Mouse (Mus musculus) midbrain, embryonic 10.5 days (tissue): ENCODE measurements around the gene Cflar. TPM values are rescaled to one million over a fixed set of nuclear protein-coding genes. Genes with fewer than 3 reads are reported as not detected.
"Not testable (repeated sequence)": the region's sequence is repeated elsewhere in the genome, so short reads cannot be mapped to it uniquely, and the experiment has no call there.

Source experiments
- DNase-seq: peaks from one replicate; pipeline ENCODE4 v3.0.0-alpha.2; 2017; ENCODE audit warnings: low spot score
- H3K27ac ChIP-seq: fragments of 300-500 bp; sonication (generic); replicated peaks from 2 replicates; pipeline ENCODE4 v1.5.1; 2016; ENCODE audit warnings: mild to moderate bottlenecking
- H3K27me3 ChIP-seq: fragments of 300-500 bp; sonication (generic); 2 replicates; pipeline ENCODE4 v1.6.1; 2016; ENCODE audit warnings: low read depth, mild to moderate bottlenecking; ENCODE audit not compliant: poor library complexity, severe bottlenecking
- H3K36me3 ChIP-seq: fragments of 300-500 bp; sonication (generic); 2 replicates; pipeline ENCODE4 v1.6.1; 2016; ENCODE audit warnings: mild to moderate bottlenecking, moderate library complexity
- H3K4me1 ChIP-seq: fragments of 300-500 bp; sonication (generic); 2 replicates; pipeline ENCODE4 v1.6.1; 2016
- H3K4me3 ChIP-seq: fragments of 300-500 bp; sonication (generic); 2 replicates; pipeline ENCODE4 v1.5.1; 2016; ENCODE audit warnings: mild to moderate bottlenecking, moderate library complexity
- H3K9me3 ChIP-seq: fragments of 300-500 bp; sonication (generic); replicated peaks from 2 replicates; pipeline ENCODE4 v1.6.1; 2016; ENCODE audit warnings: mild to moderate bottlenecking
- WGBS: fragments of 180-500 bp; shearing (Covaris S2); methylation state at CpG from one replicate; pipeline ENCODE4 v1.1.7; 2016; 5-methylcytosine and 5-hydroxymethylcytosine counted together
- polyA plus RNA-seq: library from polyadenylated mRNA; unstranded; fragments of >200 nt; fragmentation: Nextera tagmentation; extraction: Ambion mirVana; gene quantifications from 2 replicates; pipeline ENCODE4 v1.2.1, GENCODE M21; 2016

Gene Cflar
- polyA plus RNA-seq, 1 experiment from 2014 or later = 24.5 TPM

DNA sequence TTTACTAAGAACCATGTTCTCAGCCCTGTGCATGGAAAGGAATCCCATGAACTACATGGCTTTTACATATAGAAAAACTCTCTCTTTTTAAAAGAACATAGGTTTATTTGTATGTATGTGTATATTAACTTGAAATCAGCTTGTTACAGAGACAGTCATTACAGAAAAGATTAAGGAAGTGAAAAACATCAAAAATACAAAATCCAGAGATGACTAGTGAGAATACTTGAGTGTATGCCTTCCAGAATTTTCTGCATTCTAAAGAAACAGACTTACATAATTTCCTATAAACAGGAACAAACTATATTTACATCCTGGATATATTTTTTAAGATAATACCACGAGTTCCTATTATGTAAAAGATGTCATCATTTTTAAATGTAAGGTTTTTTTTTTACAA, 17.6 kb upstream of the Cflar start:
- Histone ChIP-seq H3K36me3 (no peaks in the 10 kb centered on the region), H3K9me3 (no peaks in the 10 kb centered on the region), H3K27me3 (no peaks in the 10 kb centered on the region), H3K27ac (no peak overlapping the region), H3K4me1 (no peaks in the 10 kb centered on the region), H3K4me3 (no peak overlapping the region)
- 77% methylated on average over 1 of the region's 1 CpGs for WGBS
- no peak for DNase-seq

DNA sequence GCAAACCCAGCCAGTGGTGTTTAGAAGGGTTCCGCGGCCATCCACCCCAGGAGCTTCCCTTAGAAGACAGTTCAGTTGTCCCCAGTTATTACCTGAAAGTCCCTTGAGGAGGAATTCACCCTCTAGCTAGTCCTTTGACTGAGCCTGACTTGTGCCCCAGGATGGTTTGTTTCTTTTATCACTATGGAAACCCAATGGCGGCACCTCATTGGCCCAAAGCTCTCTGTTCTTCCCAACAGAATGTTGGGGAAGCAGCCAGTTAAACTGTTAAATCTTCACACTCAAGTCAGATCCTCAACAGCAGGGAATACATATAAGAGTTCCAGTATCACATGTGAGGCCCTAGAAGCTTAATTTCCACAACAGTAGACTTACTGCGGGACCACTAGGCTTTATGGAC, 15.5 kb upstream of the Cflar start, which contains the start of gene Als2cr12:
Gene Als2cr12 (minus strand): TSS at position 180 of the 400 bp plus-strand sequence.
- WGBS = 83% methylated on average over 4 of the region's 4 CpGs
- DNase-seq = not testable (repeated sequence)

DNA sequence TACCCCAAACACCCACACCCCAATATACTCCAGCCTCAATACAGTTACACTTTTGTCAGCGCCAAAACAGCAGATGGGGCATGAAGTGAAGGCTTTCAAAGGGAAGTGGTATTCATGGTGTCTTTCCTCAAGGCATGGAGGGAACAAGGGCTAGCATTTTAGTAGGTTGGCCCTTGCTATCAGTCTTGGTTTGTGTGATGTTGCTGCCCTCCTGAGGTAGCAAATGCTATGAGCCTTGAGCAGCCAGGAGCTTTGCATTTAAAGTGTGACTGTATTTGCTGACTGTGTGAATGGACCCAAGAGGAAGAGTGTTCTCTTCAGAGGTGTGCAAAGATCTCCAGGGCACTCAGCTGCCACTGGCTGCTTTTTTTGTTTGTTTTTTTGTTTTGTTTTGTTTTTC, 13.7 kb upstream of the Cflar start:
- WGBS = 44% methylated on average over 1 of the region's 1 CpGs
- H3K4me1 ChIP-seq, DNase-seq: not testable (repeated sequence)

More for the DNA sequence above, 15.5 kb upstream of the Cflar start, which contains the start of gene Als2cr12:
- H3K4me1 ChIP-seq, H3K36me3 ChIP-seq, H3K9me3 ChIP-seq, H3K4me3 ChIP-seq, H3K27ac ChIP-seq, H3K27me3 ChIP-seq: not testable (repeated sequence)

DNA sequence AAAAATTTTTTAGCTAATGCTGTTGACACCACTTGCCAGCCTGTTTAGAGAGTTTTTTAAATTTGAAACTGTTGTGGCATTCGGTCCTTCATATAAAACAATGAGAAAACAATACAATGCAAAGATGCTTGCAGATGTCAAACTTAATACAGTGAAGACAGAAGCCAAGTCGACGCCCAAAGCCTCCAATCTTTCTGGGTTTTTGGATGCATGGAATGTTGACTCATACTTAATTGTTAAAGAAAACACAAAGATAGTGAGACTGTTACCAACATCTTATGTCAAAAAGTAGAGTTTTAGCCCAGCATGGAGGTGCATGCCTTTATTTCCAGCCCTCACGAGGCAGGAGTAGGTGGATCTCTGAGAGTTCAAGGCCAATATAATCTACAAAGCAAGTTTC, 12.5 kb upstream of the Cflar start:
- Histone ChIP-seq H3K4me3 (no peak overlapping the region), H3K4me1 (no peaks in the 10 kb centered on the region), H3K27ac (no peak overlapping the region), H3K27me3 (no peaks in the 10 kb centered on the region), H3K9me3 (no peaks in the 10 kb centered on the region), H3K36me3 (no peaks in the 10 kb centered on the region)
- no peak for DNase-seq
- WGBS = 88% methylated on average over 4 of the region's 4 CpGs

More for the DNA sequence above, 13.7 kb upstream of the Cflar start:
- H3K27me3 ChIP-seq, H3K27ac ChIP-seq, H3K4me3 ChIP-seq, H3K9me3 ChIP-seq, H3K36me3 ChIP-seq: not testable (repeated sequence)

DNA sequence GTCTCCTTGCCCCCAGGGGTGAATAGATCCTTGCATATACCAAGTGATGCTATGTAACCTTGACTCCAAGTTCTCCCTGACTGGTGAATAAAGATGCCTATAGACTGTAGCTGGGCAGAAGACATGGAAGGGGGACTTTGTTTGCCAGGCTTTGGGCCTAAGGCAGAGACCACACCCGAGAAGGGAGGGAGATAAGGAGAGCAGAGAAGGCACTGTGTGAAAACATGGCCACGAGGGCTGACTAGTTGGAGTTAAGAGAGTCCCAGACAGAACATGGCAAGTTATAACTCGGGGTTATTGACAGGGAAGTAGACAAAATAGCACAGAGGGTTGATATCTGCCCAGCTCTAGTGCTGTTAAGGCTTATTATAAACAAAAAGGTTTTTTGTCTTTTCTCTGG, 11.3 kb upstream of the Cflar start:
- Histone ChIP-seq H3K27me3 (no peaks in the 10 kb centered on the region), H3K4me1 (no peaks in the 10 kb centered on the region), H3K36me3 (no peaks in the 10 kb centered on the region), H3K4me3 (no peak overlapping the region), H3K9me3 (no peaks in the 10 kb centered on the region), H3K27ac (no peak overlapping the region)
- 75% methylated on average over 3 of the region's 3 CpGs for WGBS
- no peak for DNase-seq

DNA sequence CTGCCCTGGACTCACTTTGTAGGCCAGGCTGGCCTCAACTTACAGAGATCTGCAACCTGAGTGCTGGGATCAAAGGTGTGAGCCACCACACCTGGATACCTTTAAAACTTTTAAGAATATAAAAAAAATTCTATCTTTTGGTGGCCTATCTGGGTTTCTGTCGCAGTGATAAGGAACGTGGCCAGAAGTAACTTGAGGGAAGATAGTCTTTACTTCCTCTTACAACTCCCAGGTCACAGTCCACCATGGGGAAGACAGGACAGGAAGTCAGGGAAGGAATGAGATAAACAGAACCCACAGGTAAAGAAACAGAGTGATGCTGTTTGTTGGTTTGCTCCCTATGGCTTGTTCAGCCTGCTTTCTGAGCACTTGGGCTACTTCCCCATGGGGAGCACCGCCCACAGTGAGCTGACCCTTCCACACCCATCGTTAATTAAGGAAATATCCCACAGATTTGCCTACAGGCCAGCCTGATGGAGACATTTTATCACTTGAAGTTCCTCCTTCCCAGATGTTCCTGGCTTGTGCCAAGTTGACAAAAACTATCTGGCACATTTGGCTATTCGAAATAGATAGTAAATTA, 10.6 kb upstream of the Cflar start:
- not testable (repeated sequence) for H3K27me3 ChIP-seq, H3K27ac ChIP-seq, H3K4me3 ChIP-seq, H3K4me1 ChIP-seq, DNase-seq, H3K36me3 ChIP-seq, H3K9me3 ChIP-seq
- WGBS = 83% methylated on average over 5 of the region's 5 CpGs

DNA sequence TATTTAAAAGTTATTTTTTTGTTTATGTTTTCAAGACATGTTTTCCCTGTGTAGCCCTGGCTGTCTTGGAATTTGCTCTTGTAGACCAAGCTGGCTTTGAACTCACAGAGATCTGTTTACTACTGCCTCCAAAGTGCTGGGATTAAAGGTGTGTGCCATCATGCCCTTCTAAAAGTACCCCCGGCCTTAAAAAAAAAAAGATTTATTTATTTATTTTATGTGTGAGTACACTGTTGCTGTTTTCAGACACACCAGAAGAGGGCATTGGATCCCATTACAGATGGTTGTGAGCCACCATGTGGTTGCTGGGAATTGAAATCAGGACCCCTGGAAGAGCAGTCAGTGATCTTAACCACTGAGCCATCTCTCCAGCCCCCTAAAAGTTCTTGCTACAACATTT, 1.3 kb upstream of the Cflar start:
- peaks cover 25% of the 10 kb centered on the region for H3K4me1 ChIP-seq
- not testable (repeated sequence) for DNase-seq, H3K9me3 ChIP-seq, H3K4me3 ChIP-seq, H3K27ac ChIP-seq, H3K27me3 ChIP-seq, H3K36me3 ChIP-seq
- WGBS = 95% methylated on average over 1 of the region's 1 CpGs

DNA sequence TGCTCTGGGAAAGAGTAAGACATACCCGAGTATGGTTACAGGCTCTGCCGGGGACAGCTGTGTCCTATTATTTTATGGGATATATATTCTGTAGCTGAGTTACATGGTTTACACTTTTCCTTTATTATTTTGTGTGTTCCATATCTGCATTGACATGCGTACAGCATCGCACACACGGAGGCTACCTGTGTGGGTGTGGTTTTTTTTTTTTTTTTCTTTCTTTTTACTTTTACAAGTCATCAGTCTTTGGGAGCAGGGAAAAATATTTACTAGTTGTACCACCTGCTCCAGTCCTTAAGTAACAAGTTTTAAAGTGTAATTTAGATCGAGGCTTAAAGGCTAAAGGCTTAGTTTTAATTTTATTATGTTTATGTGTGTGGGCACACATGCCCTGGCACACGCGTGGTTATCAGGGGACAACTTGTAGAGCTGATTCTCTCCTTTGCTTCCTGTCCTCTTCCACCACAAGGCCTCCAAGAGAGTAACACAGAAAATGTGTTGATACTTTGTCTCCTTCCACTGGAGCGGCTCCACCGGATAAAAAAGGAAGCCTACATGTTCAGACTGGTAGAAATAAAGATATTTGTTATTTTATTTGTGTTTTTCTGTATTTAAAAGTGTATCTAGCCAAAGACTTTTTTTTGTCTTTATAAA, 470 bp upstream of the Cflar start:
- peak; percentile 18 for DNase-seq
- 55% methylated on average over 10 of the region's 10 CpGs for WGBS
- Histone ChIP-seq H3K4me1 (peaks cover 25% of the 10 kb centered on the region), H3K27ac (peak overlapping the region; percentile 96), H3K4me3 (peak overlapping the region; percentile 73), H3K9me3 (0 out of 2 replicates have a peak, but pooled peaks cover 4% of the 10 kb centered on the region), H3K36me3 (peaks cover 15% of the 10 kb centered on the region), H3K27me3 (no peaks in the 10 kb centered on the region)

DNA sequence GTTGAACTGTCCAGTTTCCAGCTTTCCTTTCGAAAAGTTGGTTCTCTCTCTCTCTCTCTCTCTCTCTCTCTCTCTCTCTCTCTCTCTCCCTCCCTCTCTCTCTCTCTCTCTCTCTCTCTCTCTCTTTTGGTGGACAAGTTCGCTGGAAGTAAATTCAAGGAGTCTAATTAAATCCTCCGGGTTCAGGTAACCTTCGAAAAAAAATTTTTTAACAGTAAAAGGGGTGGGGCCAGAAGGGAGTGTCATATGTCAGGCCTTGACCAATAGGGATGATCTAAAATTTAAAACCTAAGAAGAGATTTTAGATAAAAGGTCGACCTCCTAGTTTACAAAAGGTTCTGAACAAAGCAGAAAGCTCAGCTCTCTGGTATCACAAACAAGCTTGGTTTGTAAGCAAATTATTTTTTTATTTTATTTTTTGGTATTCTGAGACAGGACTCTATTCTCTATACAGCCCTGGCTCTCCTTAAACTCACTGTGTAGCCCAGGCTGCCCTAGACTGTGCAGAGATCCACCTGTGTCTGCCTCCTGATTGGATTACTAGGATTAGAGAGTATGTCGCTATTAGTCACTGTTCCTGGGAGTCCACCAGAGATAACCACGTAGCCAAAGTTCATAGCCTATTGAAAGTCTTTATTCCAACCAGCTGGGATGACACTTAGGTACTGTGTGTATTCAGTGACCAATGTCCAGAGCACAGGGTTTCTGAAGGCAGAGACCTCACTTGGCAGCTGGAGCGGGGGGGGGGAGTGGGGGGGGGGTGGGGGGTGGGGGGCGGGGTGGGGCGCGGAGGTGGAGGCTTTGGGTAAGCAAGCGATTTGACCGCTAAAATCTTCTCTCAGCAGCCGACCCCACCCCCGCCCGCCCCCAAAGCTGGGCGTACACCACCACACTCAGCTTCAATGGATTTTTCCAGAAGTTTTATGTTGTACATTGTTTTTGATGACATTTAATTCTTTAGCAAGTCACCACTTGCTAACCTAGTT, 1.1 kb downstream of the Cflar start:
- WGBS = 4% methylated on average over 15 of the region's 17 CpGs
- peak overlapping the region; percentile 73 for H3K4me3 ChIP-seq
- 0 out of 2 replicates have a peak, but pooled peaks cover 4% of the 10 kb centered on the region for H3K9me3 ChIP-seq
- H3K36me3 ChIP-seq = peaks cover 28% of the 10 kb centered on the region
- DNase-seq = peak; percentile 60
- H3K27me3 ChIP-seq = no peaks in the 10 kb centered on the region
- H3K4me1 ChIP-seq = peaks cover 29% of the 10 kb centered on the region
- H3K27ac ChIP-seq = peak overlapping the region; percentile 96

DNA sequence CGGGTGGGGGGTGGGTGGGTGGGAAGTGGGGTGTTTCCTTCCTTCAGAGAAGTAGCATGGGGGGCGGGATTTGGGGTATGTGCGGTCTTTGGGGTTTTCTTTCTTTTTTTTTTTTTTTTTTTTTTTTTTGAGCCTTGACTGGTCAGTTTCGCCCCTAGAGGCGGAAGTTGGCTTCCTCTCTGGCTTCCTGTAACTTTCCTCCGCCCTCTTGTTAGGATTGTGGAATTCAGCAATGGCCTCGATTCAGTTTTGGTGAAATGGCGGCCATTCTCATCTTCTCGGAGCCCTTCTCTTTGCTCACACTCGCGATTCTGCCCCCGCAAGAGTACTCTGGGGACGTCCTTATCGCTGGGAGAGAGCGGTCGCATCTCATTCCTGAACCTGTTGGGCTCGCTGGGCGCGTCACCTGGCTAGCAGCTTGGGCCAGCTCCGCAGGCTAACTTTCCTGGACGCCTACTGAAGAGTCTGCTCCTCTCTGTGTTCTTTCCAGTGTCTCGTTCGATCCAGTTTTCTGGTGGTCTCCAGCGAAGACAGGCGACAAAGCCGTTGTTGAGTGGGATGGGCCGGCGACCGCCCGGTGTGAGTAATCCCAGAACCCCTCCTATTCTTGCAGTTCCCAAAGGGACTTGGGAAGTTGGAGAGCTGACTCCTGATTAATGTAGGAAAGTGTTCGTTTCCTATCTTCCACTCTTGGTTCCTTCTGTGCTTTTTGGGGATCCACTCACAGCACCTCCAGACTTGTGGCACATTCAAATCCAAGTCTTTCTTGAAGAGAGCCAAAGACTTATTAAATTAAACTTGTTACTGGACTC, 2.0 kb downstream of the Cflar start:
- peak; percentile 62 for DNase-seq
- Histone ChIP-seq H3K4me3 (peak overlapping the region; percentile 73), H3K4me1 (peaks cover 29% of the 10 kb centered on the region), H3K27ac (peak overlapping the region; percentile 96), H3K9me3 (0 out of 2 replicates have a peak, but pooled peaks cover 1% of the 10 kb centered on the region), H3K27me3 (no peaks in the 10 kb centered on the region), H3K36me3 (peaks cover 31% of the 10 kb centered on the region)
- 5% methylated on average over 31 of the region's 31 CpGs for WGBS

DNA sequence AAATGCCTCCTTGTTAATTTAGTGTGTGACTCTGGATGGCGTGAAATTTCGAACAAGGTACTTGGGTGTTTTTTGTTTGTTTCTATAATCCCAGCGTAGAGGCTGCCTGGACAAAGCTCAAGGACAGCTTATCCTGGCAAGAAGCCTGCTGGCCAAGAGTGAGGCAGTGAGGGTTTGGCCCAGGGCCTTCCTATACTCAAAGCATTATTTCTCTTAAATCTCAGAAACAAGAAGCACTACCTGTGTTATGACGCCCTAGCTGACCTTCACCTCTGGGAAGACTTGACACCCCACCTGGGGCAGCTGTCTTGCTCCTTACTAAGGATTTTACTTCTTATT, 2.6 kb downstream of the Cflar start:
- Histone ChIP-seq H3K4me1 (peaks cover 29% of the 10 kb centered on the region), H3K36me3 (peaks cover 33% of the 10 kb centered on the region), H3K9me3 (no peaks in the 10 kb centered on the region), H3K4me3 (peak overlapping the region; percentile 73), H3K27ac (peak overlapping the region; percentile 96), H3K27me3 (no peaks in the 10 kb centered on the region)
- WGBS = 63% methylated on average over 4 of the region's 4 CpGs
- no peak for DNase-seq

DNA sequence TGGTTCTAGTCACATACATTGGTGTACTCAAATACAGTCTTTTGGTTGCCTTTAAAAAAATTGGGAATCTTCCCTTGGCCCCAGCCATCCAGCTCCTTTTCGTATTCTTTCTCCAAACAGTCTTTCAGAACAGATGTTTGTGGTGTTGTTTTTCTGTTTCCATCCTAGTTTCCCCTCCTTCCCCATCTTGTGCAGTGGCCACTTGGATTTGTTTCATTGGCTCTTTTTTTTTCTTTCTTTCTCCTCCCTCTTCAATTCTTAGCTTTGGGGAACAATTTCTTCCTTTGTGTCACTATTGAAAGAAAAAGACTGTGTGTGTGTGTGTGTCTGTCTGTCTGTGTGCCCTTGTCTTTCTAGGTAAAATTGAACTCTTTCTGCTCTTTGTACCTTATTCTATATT, 3.1 kb downstream of the Cflar start:
- Histone ChIP-seq H3K4me3 (peak overlapping the region; percentile 73), H3K36me3 (peaks cover 36% of the 10 kb centered on the region), H3K9me3 (no peaks in the 10 kb centered on the region), H3K27me3 (no peaks in the 10 kb centered on the region), H3K27ac (no peak overlapping the region), H3K4me1 (peaks cover 29% of the 10 kb centered on the region)
- DNase-seq = no peak
- WGBS = 84% methylated on average over 1 of the region's 1 CpGs
